Mouse (Mus musculus): ENCODE results near the gene Prickle2. TPM values are rescaled to one million over a fixed set of nuclear protein-coding genes. Genes with fewer than 3 reads are reported as not detected.

Prickle2 gene
- total and polyA plus RNA-seq, 2 experiments from 2014 or later = 2.2 to 5.4 TPM

- Histone ChIP-seq H3K4me3 (ENCODE audit: low read depth, low read length) (no peak overlapping the region), H3K27ac (ENCODE audit: low read depth) (peak overlapping the region; percentile 65), H3K27me3 (ENCODE audit: control insufficient read depth, insufficient read depth, low read length) (no peaks in the 10 kb centered on the region), H3K4me2 (ENCODE audit: low read depth, low read length) (no peak overlapping the region), H3K9me3 (replicated peaks; ENCODE audit: control insufficient read depth, low read length) (no peaks in the 10 kb centered on the region), H3K36me3 (replicated peaks; ENCODE audit: control insufficient read depth, insufficient read depth, low read length) (no peaks in the 10 kb centered on the region), H3K9ac (replicated peaks; ENCODE audit: low read depth, low read length) (no peak overlapping the region), H3K4me1 (ENCODE audit: control insufficient read depth, insufficient read depth) (peaks cover 37% of the 10 kb centered on the region)
- WGBS = 61% methylated on average over 4 of the region's 4 CpGs
- TF ChIP-seq EP300 (IDR thresholded peaks at IDR 0.05; ENCODE audit: low read depth) (no peak), CTCF (IDR thresholded peaks at IDR 0.05; ENCODE audit: low read depth) (no peak)
- no peak for DNase-seq (ENCODE audit: low spot score)
- no peak for ATAC-seq (ENCODE audit: insufficient read depth, low read depth)
These were observed 236.5 kb downstream of the Prickle2 start for GRCm38 (mm10) chr6:92469456-92469855.

- ATAC-seq (ENCODE audit: insufficient read depth, low read depth) (no peak), DNase-seq (ENCODE audit: low spot score) (no peak)
- no peaks in the 10 kb centered on the region for H3K27me3 ChIP-seq (ENCODE audit: control insufficient read depth, insufficient read depth, low read length)
- TF ChIP-seq EP300 (IDR thresholded peaks at IDR 0.05; ENCODE audit: low read depth) (no peak), CTCF (IDR thresholded peaks at IDR 0.05; ENCODE audit: low read depth) (no peak)
- H3K4me2 ChIP-seq (ENCODE audit: low read depth, low read length) = no peak overlapping the region
- H3K4me1 ChIP-seq (ENCODE audit: control insufficient read depth, insufficient read depth) = peaks cover 43% of the 10 kb centered on the region
- H3K9ac ChIP-seq (replicated peaks; ENCODE audit: low read depth, low read length) = no peak overlapping the region
- 59% methylated on average over 4 of the region's 4 CpGs for WGBS
- H3K9me3 ChIP-seq (replicated peaks; ENCODE audit: control insufficient read depth, low read length) = no peaks in the 10 kb centered on the region
- no peak overlapping the region for H3K4me3 ChIP-seq (ENCODE audit: low read depth, low read length)
- H3K27ac ChIP-seq (ENCODE audit: low read depth) = peak overlapping the region; percentile 65
- no peaks in the 10 kb centered on the region for H3K36me3 ChIP-seq (replicated peaks; ENCODE audit: control insufficient read depth, insufficient read depth, low read length)
These were observed 237.1 kb downstream of the Prickle2 start for GRCm38 (mm10) chr6:92468892-92469291.

GRCm38 (mm10) chr6:92468383-92468791, 237.6 kb downstream of the Prickle2 start:
- no peak overlapping the region for H3K4me2 ChIP-seq (ENCODE audit: low read depth, low read length)
- 45% methylated on average over 3 of the region's 3 CpGs for WGBS
- ATAC-seq (ENCODE audit: insufficient read depth, low read depth) (no peak), DNase-seq (ENCODE audit: low spot score) (no peak)
- H3K36me3 ChIP-seq (replicated peaks; ENCODE audit: control insufficient read depth, insufficient read depth, low read length) = no peaks in the 10 kb centered on the region
- no peak overlapping the region for H3K4me3 ChIP-seq (ENCODE audit: low read depth, low read length)
- peaks cover 46% of the 10 kb centered on the region for H3K4me1 ChIP-seq (ENCODE audit: control insufficient read depth, insufficient read depth)
- H3K27me3 ChIP-seq (ENCODE audit: control insufficient read depth, insufficient read depth, low read length) = no peaks in the 10 kb centered on the region
- TF ChIP-seq EP300 (IDR thresholded peaks at IDR 0.05; ENCODE audit: low read depth) (no peak), CTCF (IDR thresholded peaks at IDR 0.05; ENCODE audit: low read depth) (no peak)
- H3K27ac ChIP-seq (ENCODE audit: low read depth) = peak overlapping the region; percentile 65
- H3K9me3 ChIP-seq (replicated peaks; ENCODE audit: control insufficient read depth, low read length) = no peaks in the 10 kb centered on the region
- H3K9ac ChIP-seq (replicated peaks; ENCODE audit: low read depth, low read length) = no peak overlapping the region

- Histone ChIP-seq H3K27ac (ENCODE audit: low read depth) (no peak overlapping the region), H3K9ac (replicated peaks; ENCODE audit: low read depth, low read length) (no peak overlapping the region)
These were observed 238.6 kb downstream of the Prickle2 start for GRCm38 (mm10) chr6:92467343-92467742.

GRCm38 (mm10) chr6:92465666-92466065, 240.3 kb downstream of the Prickle2 start:
- Histone ChIP-seq H3K9ac (replicated peaks; ENCODE audit: low read depth, low read length) (no peak overlapping the region), H3K9me3 (replicated peaks; ENCODE audit: control insufficient read depth, low read length) (no peaks in the 10 kb centered on the region), H3K27ac (ENCODE audit: low read depth) (peak overlapping the region; percentile 66), H3K36me3 (replicated peaks; ENCODE audit: control insufficient read depth, insufficient read depth, low read length) (no peaks in the 10 kb centered on the region), H3K27me3 (ENCODE audit: control insufficient read depth, insufficient read depth, low read length) (no peaks in the 10 kb centered on the region), H3K4me1 (ENCODE audit: control insufficient read depth, insufficient read depth) (peaks cover 46% of the 10 kb centered on the region), H3K4me3 (ENCODE audit: low read depth, low read length) (no peak overlapping the region), H3K4me2 (ENCODE audit: low read depth, low read length) (no peak overlapping the region)
- ATAC-seq (ENCODE audit: insufficient read depth, low read depth) (peak; percentile 52; the same call in 1 of the 2 replicates), DNase-seq (ENCODE audit: low spot score) (peak; percentile 58)
- no peak for TF ChIP-seq EP300 (IDR thresholded peaks at IDR 0.05; ENCODE audit: low read depth)
- TF ChIP-seq CTCF (IDR thresholded peaks at IDR 0.05; ENCODE audit: low read depth) = no peak
- 17% methylated on average over 1 of the region's 1 CpGs for WGBS

More at GRCm38 (mm10) chr6:92467343-92467742, 238.6 kb downstream of the Prickle2 start:
- WGBS = 85% methylated on average over 2 of the region's 2 CpGs
- H3K4me3 ChIP-seq (ENCODE audit: low read depth, low read length) = no peak overlapping the region
- TF ChIP-seq CTCF (IDR thresholded peaks at IDR 0.05; ENCODE audit: low read depth) (no peak), EP300 (IDR thresholded peaks at IDR 0.05; ENCODE audit: low read depth) (no peak)
- no peaks in the 10 kb centered on the region for H3K27me3 ChIP-seq (ENCODE audit: control insufficient read depth, insufficient read depth, low read length)
- no peaks in the 10 kb centered on the region for H3K36me3 ChIP-seq (replicated peaks; ENCODE audit: control insufficient read depth, insufficient read depth, low read length)
- no peak for DNase-seq (ENCODE audit: low spot score)
- no peak for ATAC-seq (ENCODE audit: insufficient read depth, low read depth)
- peaks cover 46% of the 10 kb centered on the region for H3K4me1 ChIP-seq (ENCODE audit: control insufficient read depth, insufficient read depth)
- H3K9me3 ChIP-seq (replicated peaks; ENCODE audit: control insufficient read depth, low read length) = no peaks in the 10 kb centered on the region
- H3K4me2 ChIP-seq (ENCODE audit: low read depth, low read length) = no peak overlapping the region

GRCm38 (mm10) chr6:92464781-92465337, 241.1 kb downstream of the Prickle2 start:
- Histone ChIP-seq H3K27ac (ENCODE audit: low read depth) (peak overlapping the region; percentile 66), H3K9ac (replicated peaks; ENCODE audit: low read depth, low read length) (no peak overlapping the region), H3K9me3 (replicated peaks; ENCODE audit: control insufficient read depth, low read length) (no peaks in the 10 kb centered on the region), H3K4me3 (ENCODE audit: low read depth, low read length) (no peak overlapping the region), H3K36me3 (replicated peaks; ENCODE audit: control insufficient read depth, insufficient read depth, low read length) (no peaks in the 10 kb centered on the region), H3K4me1 (ENCODE audit: control insufficient read depth, insufficient read depth) (peaks cover 46% of the 10 kb centered on the region), H3K27me3 (ENCODE audit: control insufficient read depth, insufficient read depth, low read length) (no peaks in the 10 kb centered on the region), H3K4me2 (ENCODE audit: low read depth, low read length) (no peak overlapping the region)
- peak; percentile 45 for ATAC-seq (ENCODE audit: insufficient read depth, low read depth)
- TF ChIP-seq EP300 (IDR thresholded peaks at IDR 0.05; ENCODE audit: low read depth) (no peak), CTCF (IDR thresholded peaks at IDR 0.05; ENCODE audit: low read depth) (no peak)
- WGBS = 29% methylated on average over 7 of the region's 7 CpGs
- no peak for DNase-seq (ENCODE audit: low spot score)

Data from heart, postnatal 0 days (tissue).